Mouse (Mus musculus): ENCODE measurements around the gene Glmp.
"Not testable (repeated sequence)": the region's sequence is repeated elsewhere in the genome, so short reads cannot be mapped to it uniquely, and the experiment has no call there.

Gene Glmp

DNA sequence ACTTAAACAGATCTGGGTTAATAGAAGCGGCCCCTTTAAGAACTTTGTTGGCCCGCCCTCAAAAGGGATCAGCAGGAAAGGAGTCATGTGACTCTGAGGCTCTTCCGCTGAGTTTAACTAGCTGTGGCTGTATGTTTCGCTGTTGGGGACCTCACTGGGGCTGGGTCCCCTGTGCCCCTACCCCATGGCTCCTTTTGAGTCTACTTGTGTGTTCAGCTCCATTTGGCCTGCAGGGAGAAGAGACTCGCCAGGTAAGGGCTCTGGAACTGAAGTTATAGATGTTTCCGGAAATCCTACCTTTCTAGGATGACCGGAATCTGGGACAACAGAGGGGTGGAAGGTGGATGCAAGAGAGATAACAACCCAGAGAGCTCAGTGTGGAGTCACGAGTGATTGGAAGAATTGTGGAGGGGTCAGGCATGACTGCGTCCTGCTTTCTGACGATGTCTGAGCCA, at the start of gene Glmp:
Gene Glmp (plus strand): TSS at position 73 of the 455 bp plus-strand sequence.
- peak; percentile 17 for DNase-seq (ENCODE audit: low spot score)

DNA sequence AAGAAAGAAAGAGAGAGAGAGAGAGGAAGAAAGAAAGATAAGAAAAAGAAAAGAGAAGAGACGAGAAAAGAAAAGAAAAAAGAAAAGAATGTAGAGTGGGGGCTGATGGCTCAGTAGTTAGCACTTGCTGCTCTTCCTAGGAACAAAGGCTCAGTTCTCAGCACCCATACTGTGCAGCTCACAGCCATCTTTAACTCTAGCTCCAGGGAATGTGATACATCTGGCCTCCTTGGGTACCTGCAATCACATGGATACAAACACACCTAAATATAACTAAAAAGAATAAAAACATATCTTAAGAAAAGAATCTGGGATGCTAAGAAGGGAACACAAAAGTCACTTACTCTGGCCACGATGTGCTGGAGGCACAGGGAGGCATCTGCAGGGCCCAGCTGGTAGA, 48.7 kb upstream of the Glmp start:
- no peak for DNase-seq (ENCODE audit: low spot score)

GRCm38 (mm10) chr3:88276529-88277143, 48.2 kb upstream of the Glmp start:
- DNase-seq (ENCODE audit: low spot score) = no peak

DNA sequence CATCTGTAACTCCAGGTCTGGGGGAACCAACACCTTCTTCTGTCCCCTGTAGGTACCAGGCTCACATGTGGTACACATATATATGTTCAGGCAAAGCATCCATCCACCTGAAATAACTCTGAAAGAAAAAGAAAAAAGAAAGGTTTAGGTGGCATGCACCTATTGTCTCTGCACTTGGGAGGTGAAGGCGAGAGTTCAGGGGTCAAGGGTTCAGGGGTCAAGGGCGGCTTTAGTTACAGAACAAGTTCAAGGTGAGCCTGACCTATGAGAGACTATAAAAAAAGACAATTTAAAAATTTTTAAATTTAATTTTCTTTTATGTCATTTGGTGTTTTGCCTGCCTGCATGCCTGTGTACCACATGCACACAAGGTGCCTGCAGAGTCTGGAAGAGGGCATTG, 44.8 kb upstream of the Glmp start:
- DNase-seq (ENCODE audit: low spot score) = no peak

DNA sequence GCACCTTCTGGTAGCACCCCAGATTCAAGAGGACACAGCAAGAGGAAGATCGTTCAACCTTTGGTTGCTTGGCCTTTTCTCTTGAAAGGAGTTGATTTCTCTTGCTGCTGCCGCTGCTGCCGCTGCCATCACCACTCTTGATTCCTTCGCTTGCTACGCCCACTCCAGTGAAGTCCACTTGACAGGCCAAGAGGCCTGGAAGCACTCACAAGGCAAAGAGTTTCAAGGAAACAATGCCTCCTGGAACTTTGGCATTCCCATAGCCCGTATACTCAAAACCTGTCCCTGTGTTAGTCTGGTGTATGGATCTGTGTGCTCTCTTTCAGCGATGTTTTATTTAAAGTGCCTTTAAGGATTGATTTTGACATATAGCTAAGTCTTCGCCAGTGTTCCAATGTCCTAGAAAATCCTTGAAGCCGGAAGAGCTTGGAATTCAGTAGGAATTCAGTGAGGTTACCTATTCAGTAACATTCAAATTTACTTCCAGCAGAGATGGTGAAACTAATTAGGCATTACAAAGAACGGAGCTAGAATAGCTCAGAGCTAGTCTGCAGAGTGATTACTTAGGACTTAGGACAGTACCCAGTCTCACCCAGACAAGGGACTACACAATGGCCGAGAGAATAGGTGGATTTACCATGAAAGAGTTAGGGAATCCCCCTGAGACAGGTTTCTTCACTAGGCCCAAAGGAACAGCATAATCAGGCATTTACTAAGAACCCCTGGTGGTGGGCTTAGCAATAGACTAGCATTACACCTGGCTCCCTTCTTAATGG, 43.5 kb upstream of the Glmp start:
- not testable (repeated sequence) for DNase-seq (ENCODE audit: low spot score)

DNA sequence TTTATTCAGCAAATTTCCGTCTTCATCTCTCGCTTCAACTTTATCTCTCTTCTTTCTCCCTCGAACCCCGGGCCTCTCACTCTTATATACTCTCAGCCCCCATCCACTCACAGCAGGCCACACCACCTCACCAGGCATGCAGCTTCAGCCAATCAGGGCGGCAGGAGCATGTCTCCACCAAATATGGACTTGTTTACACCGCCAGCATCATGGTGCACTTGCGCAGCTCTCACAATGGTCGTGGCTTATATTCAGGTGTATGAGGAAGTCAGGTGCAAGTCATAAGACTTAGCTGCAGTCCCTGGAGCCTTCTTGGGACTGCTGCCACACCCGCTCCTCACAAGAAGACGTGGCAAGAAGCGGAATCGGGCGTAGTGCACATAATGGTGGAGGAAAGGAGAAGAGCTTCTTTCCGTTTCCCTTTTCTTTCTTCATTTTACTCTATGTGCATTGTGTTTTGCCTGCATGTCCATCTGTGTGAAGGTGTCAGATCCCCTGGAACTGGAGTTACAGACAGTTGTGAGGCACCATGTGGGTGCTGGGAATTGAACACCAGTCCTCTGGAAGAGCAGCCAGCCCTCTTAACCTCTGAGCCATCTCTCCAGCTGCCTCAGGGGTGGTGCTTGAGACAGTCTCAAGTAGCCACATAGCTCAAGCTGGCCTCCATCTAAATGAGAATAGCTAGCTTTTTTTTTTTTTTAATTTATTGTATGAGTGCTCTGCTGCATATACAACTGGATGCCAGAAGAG, 39.8 kb upstream of the Glmp start:
- DNase-seq (ENCODE audit: low spot score) = not testable (repeated sequence)

GRCm38 (mm10) chr3:88285565-88285895, 39.3 kb upstream of the Glmp start:
- not testable (repeated sequence) for DNase-seq (ENCODE audit: low spot score)

DNA sequence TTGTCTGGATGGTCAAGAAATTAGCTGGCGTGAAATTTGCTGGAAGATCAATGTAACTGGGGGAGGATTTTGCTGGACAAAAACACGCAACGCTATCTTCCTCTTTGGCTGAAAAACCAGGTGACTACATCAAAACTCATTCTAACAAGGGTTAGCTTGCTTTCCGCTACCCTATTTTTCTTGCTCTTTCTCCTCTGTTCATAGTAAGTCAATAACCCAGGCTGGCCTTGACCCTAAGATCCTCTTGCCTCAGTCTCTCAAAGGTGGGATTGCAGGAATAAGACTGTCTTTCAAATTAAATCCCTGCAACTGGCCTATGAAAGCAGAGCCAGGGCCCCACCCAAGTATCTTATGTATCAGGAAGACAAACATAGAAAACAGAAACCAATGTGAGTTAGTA, 37.7 kb upstream of the Glmp start, which contains the start of gene Gm38392:
Gene Gm38392 (minus strand): TSS at position 101 of the 400 bp plus-strand sequence.
- no peak for DNase-seq (ENCODE audit: low spot score)

DNA sequence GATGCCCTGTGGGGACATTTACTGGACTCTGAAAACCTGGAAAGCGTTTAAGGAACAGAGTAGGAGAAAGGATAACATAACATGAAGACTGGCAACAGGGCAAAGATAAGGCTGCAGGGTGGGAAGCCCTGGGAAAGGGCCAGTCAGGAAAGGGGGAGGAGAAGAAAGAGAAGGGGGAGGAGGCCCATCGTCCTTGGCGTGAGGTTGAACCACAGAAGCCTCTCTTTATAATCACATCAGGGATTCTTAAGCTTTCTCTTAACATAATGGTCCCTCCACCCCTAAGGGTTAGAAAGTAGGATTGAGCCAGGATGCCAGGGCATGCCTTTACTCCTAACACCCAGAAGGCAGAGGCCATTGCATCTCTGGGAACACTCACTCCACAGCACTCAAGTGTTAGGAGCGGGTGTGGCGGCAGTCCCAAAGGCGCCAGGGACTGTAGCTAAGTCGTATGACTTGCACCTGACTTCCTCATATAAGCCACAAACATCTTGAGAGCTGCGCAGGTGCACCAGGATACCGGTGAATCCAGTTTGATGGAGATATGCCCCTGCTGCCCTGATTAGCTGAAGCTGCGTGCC, 36.6 kb upstream of the Glmp start:
- DNase-seq (ENCODE audit: low spot score) = not testable (repeated sequence)

GRCm38 (mm10) chr3:88291970-88292369, 32.9 kb upstream of the Glmp start:
- no peak for DNase-seq (ENCODE audit: low spot score)

DNA sequence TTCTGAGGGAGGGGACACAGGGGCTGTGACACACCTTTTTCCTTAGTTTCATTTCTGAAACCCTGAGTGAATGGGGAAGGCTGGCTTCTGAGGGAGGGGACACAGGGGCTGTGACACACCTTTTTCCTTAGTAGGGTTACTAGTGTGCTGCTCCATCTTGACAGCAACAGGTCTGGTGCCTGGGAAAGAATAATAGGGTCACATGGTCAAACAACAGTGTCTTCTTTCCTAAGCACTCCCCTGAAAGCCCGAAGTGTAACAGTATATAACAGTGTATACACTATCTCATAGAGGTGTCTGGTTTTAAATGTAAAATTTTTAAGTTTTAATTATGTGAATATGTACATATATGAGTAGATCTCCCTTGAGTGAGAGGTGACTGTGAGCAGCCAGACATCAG, 29.6 kb upstream of the Glmp start:
- not testable (repeated sequence) for DNase-seq (ENCODE audit: low spot score)

GRCm38 (mm10) chr3:88296110-88296560, 28.7 kb upstream of the Glmp start:
- DNase-seq (ENCODE audit: low spot score) = no peak

GRCm38 (mm10) chr3:88296561-88297318, 28.1 kb upstream of the Glmp start, which contains the start of the genes Tsacc and Cct3:
TSS of gene Tsacc (minus strand) at chr3:88296999.
TSS of gene Cct3 (plus strand) at chr3:88297116.
- peak; percentile 98 for DNase-seq (ENCODE audit: low spot score)

GRCm38 (mm10) chr3:88297321-88297851, 27.4 kb upstream of the Glmp start:
- no peak for DNase-seq (ENCODE audit: low spot score)

DNA sequence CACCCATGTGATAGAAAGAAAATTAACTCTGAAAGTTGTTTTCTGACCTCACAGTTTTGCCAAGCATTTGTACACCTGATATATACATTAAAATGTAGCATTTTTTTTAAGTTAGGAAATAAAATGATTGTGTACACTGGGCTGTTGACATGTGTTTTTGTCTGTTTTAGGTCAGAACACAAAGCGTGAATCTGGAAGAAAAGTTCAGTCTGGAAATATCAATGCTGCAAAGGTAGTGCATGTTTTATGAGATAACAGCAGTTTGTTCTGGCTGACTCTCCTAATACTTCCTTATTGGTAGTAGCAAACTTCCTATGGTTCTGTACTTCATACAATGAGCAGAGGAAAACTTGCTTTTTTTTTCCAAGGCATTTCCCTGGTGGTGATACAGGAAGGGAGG, 25.7 kb upstream of the Glmp start:
- no peak for DNase-seq (ENCODE audit: low spot score)

DNA sequence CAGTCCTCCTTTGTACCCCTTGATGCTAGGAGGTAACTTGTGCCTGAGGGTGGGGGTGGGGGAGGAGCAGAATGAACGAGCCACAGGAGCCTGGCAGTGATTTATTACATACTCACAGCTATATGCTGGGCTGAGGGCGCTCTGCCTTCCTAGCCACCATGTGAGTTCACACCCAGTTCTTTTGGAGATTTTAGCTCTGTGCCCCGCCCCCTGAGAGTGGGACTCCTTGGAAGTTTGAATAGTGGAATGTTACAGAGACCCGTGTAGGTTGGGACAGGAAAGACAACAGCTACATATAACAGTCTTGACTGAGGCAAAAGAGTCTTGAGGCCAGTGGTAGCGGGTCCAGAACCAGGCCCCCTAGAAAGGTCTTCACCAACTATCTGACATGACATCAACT, 4.1 kb downstream of the Glmp start:
- no peak for DNase-seq (ENCODE audit: low spot score)

DNA sequence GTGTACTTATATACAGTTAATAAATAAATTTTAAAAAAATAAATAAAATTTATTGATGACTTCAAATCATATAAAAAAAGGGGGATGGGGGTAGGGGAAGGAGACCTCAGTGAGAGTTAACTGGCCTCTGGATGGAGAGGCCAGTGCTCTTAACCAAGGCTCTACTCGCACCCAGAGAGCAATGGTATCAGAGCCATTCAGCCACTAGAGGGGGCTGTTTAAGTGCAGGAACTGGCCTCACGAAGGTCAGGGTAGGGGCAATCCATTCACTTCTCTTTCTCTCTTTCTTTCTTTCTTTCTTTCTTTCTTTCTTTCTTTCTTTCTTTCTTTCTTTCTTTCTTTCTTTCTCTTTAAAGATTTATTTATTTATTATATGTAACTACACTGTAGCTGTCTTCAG, 6.5 kb downstream of the Glmp start:
- no peak for DNase-seq (ENCODE audit: low spot score)

DNA sequence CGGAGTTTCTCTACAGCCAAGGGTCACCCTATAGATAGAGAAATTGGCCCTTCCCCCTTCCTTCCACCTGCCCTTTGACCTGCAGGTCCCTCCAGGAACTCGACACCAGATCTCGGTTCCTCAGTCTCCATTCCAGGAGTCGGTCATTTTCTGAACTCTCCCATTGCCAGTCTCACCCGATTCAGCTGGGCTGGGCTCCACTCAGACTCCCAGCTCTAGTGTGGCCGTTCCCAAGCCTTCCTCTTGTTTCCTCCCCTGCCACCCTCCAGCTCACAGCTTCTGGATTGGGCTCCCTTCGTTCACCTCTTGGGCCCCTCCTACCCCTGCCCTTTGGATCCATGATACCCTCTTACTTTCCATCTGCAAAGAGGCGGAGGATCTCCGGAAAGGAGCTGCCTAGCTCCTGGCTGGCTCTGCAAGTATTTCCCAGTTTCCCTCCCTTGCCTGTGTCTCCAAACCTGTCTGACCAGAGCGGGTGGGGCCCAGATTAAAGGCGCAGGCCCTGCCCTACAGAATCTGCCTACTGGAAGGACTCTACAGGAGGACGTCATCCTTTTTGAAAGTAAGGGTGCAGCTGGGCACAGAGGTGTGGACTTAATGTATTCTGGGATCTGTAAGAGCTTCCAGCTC, 9.3 kb downstream of the Glmp start:
- no peak for DNase-seq (ENCODE audit: low spot score)

GRCm38 (mm10) chr3:88334902-88335435, 10.1 kb downstream of the Glmp start:
- DNase-seq (ENCODE audit: low spot score) = no peak

- DNase-seq (ENCODE audit: low spot score) = no peak
Measured at GRCm38 (mm10) chr3:88335436-88336053, 10.7 kb downstream of the Glmp start.
